Mouse (Mus musculus) spleen, postnatal 36 days (tissue): Measurements from ENCODE around the gene Rhox2h.
"Not testable (repeated sequence)": the region's sequence is repeated elsewhere in the genome, so short reads cannot be mapped to it uniquely, and the experiment has no call there.

ENCODE experiments used
- DNase-seq, 2 experiments: peaks; one replicate each; pipeline ENCODE4 v3.0.0; 2022; ENCODE audit warnings: low spot score in 2 of 2, mixed read lengths in 1 of 2

Gene Rhox2h

DNA sequence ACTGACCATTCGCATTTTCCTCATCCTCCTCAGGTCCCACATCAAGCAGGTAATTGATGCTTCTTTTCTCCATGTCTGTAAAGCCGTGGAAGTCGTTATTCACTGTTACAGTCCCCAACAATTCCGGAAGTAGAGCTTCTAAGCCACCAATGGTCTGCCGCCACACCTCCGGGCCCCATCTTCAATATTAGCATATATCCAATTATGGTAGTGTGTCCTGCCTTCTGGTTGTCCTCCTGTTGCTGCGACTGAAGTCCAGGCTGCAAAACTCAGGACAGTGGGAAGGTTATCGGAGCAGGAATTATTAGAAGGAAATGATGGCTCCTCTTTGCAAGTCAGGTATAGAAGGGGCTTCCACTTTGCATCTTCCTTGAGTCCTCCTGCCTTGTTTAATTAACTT lies at the start of gene Rhox2h:
Rhox2h (minus strand) TSS at position 101 of the 400 bp plus-strand sequence.
- not testable (repeated sequence) for DNase-seq

DNA sequence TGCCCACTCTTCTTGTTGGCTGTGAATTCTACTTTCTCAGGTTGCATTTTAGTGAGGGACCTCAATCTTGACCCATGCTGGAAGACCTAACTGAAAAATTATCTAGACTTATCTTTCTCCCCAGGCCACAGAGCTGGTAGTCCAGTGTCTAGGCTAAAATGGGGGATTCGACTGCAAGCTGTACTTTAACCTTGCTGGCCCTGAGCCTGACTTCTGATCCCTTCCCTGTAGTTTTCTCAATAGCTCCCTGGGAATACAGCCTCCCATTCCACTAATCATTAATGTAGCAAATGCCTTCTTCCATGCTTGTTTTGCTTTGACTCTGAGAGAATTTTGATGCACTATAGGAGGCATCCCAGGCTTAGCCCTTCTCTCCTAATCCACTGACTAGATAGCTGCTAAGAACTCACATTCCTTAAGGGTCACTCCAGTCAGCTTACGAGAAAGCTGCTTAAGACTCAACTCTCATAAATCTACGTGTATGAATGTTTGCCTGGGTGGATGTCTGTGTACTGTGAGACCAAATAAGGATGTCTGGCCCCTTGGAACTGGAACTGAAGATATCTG lies 28.8 kb upstream of the Rhox2h start:
- DNase-seq, result no peak

DNA sequence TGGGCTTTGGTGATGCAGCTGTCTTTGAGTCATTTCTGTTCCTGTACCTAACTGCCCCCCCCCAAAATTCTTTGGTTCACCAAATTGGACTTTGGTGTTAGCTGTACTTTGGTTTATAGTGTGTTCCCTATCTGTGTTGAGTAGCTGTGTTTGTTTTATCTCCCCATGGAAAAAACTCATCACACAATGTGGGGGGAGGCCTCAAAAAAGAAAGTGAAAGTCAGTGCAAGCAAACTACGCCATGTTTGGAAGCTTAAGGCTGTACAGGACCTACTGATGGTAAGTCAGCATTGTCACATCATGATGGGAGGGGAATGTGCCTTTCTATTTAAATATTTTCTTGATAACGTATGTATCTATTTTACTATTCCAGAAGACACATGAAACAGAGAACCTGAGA lies 19.2 kb upstream of the Rhox2h start:
- no peak for DNase-seq

DNA sequence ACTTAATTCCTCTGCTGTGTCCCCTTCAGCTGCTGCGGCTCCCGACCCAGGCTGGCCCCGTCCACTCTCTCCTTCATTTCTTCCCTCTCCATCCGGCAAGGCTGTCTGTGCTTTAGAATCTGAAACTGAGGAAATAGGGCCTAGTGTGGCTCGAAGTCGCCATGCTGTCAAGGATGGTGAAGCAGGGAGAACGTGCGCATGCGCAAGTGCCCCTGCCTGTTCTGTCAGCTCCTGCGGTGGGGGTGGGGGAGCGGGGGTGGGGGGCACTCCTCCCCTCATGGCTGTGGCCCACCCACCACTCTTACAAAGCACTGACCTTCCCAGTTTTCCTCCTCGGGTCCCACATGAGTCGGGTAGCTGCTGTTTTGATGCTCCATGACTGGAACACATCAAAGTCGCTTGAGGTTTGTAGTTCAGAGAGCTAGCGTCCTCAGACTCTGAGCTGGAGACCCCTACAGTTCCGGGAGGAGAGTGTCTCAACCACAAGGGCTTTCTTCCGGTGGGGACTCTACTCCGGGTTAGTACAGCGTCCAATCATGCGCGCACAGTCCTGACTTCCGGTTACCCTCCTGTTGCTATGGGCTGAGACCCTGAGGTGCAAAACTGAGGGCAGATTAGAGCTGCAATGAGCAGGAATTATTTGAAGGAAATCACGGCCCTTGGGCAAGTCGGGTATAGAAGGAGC lies 10.1 kb upstream of the Rhox2h start:
- no peak for DNase-seq

DNA sequence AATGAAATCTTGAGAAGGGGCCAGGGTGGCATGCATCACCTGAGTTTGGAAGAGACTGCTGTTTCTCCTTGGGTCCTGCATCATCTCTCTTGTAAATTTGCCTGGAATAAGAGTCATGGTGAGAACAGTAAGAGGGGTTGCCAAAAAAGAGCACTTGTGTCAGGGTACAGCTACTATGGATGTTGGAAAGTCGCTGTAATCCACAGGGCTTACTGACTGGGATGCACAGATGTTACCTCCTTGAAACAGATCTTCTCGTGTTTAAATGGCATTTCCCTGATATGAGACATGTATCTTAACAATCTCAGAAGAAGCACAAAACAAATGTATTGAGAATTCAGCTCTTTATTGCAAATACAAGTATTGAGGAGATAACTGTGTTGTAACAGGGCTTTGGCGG lies 4.4 kb downstream of the Rhox2h start, which contains the start of gene Rhox3h:
Rhox3h (minus strand) TSS at position 101 of the 400 bp plus-strand sequence.
- DNase-seq, result not testable (repeated sequence)

DNA sequence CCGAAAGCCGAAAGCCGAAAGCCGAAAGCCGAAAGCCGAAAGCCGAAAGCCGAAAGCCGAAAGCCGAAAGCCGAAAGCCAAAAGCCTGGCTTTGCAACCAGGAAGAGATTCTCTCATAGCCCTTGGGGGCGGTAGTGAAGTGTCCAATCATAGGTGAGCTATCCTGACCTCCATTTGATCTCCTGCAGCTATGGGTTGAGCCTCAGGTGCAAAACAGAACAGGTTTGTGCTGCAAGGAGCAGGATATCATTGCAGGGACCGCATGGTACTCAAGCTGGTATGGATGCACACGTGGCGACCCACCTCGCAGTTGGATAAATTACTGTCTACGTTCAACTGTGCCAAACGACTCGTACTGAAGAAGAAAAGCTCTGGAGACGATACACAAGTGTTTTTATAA lies 21.9 kb downstream of the Rhox2h start, which contains the start of gene Rhox4g:
Rhox4g (minus strand) TSS at position 101 of the 400 bp plus-strand sequence.
- not testable (repeated sequence) for DNase-seq

DNA sequence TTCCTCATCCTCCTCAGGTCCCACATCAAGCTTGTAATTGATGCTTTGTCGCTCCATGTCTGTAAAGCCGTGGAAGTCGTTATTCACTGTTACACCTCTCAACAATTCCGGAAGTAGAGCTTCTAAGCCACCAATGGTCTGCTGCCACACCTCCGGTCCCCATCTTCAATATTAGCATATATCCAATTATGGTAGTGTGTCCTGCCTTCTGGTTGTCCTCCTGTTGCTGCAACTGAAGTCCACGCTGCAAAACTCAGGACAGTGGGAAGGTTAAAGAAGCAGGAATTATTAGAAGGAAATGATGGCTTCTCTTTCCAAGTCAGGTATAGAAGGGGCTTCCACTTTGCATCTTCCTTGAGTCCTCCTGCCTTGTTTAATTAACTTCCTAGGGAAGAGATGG lies 29.7 kb downstream of the Rhox2h start, which contains the start of gene Rhox2g:
Rhox2g (minus strand) TSS at position 101 of the 400 bp plus-strand sequence.
- not testable (repeated sequence) for DNase-seq

DNA sequence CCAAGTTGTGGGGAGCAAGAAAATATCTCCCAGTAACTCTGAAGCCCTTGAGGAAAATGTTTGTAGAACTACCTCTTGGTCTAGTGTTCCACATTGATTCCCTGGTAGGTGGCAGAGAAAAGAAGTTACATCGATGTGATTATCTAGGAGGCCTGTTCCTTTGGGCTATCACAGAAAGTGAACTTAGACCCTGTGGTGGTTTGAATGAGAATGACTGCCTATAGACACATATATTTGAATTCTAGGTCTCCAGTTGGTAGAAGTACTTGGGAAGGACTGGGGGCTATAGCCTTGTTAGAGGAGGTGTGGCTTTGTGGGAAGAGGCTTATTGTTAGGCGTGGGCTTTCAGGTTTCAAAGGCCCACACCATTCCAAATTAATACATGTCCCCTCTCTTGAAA lies 44.6 kb downstream of the Rhox2h start, which contains the start of gene Rhox3g:
Rhox3g (minus strand) TSS at position 101 of the 400 bp plus-strand sequence.
- DNase-seq, result not testable (repeated sequence)
